Mouse (Mus musculus): Measurements from ENCODE around the gene Fads1. TPM values are rescaled to one million over a fixed set of nuclear protein-coding genes. Genes with fewer than 3 reads are reported as not detected.

Fads1 gene
- polyA plus RNA-seq, 1 experiment from 2014 or later = 171 TPM

DNA sequence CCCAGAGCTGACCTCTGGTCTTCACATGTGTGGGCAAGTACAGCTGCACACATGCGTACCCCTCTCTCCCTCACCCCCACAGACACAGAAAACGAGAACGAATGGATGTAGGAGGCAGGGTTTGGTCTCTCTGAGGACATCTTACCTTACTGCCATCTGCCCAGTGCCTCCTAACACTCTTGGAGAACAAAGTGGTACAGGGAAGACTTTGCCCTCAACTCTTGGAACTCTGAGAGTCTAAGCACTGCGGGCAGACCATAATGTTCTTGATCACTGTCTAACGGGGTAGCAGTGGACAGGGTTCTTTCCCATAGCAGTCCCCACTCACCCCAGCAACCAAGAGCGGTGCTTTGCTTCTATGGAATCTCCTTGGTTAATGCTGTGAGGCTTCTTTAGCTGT, 6.3 kb downstream of the Fads1 start:
- in situ Hi-C loops (cut with MboI; ENCODE audit: low pct_unique_long_range_greater_than_20kb) = no loop called here
- ChIA-PET POLR2A (interaction anchor here (1.0 kb wide), 1 partner anchor 49 kb away, joined by 3 read pairs; no protein-coding TSS in a partner anchor), CTCF (interaction anchor here (0.8 to 1.5 kb wide), 4 partner anchors 11 to 89 kb away, joined by 3 read pairs; no protein-coding TSS in a partner anchor)
- ATAC-seq = no peak
- TF ChIP-seq CTCF (IDR thresholded peaks at IDR 0.05) = no peak
- no peaks in the 10 kb centered on the region for H3K27me3 ChIP-seq
- no peak for DNase-seq (ENCODE audit: low read depth, low spot score)

DNA sequence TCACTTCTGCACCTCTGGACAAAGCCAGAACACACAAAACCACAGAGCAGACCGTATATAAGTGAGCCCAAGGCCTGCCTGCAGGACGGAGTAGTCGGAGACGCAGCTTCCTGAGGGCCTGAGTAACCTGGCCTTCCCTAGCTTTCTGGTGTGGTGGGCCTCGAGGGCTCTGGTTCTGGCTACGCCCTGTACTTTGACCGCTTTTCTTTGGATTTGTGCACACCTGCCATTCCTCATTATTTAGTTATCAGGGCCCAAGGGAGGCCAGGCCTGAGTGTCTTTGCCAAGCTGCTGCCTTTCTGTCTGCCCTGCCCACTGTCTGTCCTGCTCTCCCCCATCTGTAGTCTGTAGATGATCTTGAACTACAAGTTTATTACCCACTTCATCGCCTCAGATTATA, 7.3 kb downstream of the Fads1 start:
- CTCF ChIA-PET = interaction anchor here (0.8 to 1.6 kb wide), 6 partner anchors 9 to 109 kb away, joined by 3 to 4 read pairs (median 3); no protein-coding TSS in a partner anchor
- DNase-seq (ENCODE audit: low read depth, low spot score) = no peak
- in situ Hi-C loops (cut with MboI; ENCODE audit: low pct_unique_long_range_greater_than_20kb) = no loop called here
- ATAC-seq = no peak
- POLR2A ChIA-PET = no interaction called here
- H3K27me3 ChIP-seq = no peaks in the 10 kb centered on the region
- no peak for TF ChIP-seq CTCF (IDR thresholded peaks at IDR 0.05)

DNA sequence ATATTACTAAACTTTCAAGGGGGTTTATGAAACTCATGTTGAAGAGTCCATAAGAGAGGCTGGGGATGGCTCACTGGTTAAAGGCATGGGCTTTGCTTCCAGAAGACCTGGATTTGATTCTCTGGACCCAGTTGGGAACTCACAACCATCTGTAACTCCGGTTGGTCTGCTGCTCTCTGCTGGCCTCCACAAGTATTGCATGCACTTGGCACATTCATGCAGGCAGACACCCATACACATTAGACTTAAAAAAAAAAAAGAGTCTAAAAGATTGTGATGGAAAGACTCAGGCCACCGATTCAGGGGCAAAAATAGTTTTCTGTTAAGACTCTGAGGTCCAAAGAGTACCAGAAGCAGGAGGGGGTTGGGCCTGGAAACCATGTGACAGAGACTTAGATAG, 8.1 kb downstream of the Fads1 start:
- ChIA-PET CTCF (interaction anchor here (0.6 to 3.2 kb wide), 5 partner anchors 8 to 110 kb away, joined by 3 to 15 read pairs (median 4); partner anchors contain the start of gene Fads1), POLR2A (no interaction called here)
- no peak for DNase-seq (ENCODE audit: low read depth, low spot score)
- ATAC-seq = no peak
- in situ Hi-C loops (cut with MboI; ENCODE audit: low pct_unique_long_range_greater_than_20kb) = no loop called here
- no peaks in the 10 kb centered on the region for H3K27me3 ChIP-seq
- peak; percentile 91 for TF ChIP-seq CTCF (IDR thresholded peaks at IDR 0.05)

DNA sequence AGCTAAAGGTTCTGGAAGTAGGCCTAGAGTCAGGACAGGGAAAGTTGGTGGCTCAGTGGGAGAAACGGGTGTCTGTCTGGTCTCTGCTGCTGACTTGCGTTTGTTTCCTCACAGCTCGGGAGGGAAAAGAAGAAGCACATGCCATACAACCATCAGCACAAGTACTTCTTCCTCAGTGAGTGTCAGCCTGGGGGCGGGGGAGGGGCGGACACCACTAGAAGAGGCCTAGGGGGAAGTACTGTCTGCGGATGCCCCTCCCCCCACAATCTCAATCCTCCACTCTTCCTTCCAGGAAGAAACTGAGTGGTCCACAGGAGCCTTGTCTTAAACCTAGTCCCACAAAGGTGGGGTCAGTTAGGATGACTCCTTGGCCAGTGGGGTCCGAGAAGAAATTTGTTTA, 8.6 kb downstream of the Fads1 start:
- H3K27me3 ChIP-seq = no peaks in the 10 kb centered on the region
- in situ Hi-C loops (cut with MboI; ENCODE audit: low pct_unique_long_range_greater_than_20kb) = no loop called here
- CTCF ChIA-PET = interaction anchor here (1.3 to 3.2 kb wide), 3 partner anchors 9 to 87 kb away, joined by 3 to 15 read pairs (median 4); partner anchors contain the start of gene Fads1
- DNase-seq (ENCODE audit: low read depth, low spot score) = no peak
- POLR2A ChIA-PET = no interaction called here
- TF ChIP-seq CTCF (IDR thresholded peaks at IDR 0.05) = no peak
- no peak for ATAC-seq

DNA sequence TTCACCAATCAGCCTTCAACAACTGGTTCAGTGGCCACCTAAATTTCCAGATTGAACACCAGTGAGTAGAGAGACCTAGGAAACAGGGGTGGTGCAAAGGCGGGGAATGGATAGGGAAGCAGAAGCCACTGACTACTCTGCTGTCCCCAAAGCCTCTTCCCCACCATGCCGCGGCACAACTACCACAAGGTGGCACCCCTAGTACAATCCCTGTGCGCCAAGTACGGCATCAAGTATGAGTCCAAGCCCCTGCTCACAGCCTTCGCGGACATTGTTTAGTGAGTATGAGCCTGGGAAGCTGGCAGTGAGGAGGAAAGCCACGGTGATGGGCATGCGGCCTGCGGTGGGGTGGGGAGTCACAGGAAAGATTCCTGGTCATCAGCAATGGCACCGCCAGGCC, 11.6 kb downstream of the Fads1 start:
- ATAC-seq = no peak
- no peak for TF ChIP-seq CTCF (IDR thresholded peaks at IDR 0.05)
- no peak for DNase-seq (ENCODE audit: low read depth, low spot score)
- ChIA-PET CTCF (interaction anchor here (0.9 to 6.4 kb wide), 5 partner anchors 11 to 194 kb away, joined by 3 to 46 read pairs (median 4); partner anchors contain the start of genes Best1, Fads1 and Rab3il1), POLR2A (interaction anchor here (0.6 to 1.4 kb wide), 3 partner anchors 50 to 151 kb away, joined by 3 to 4 read pairs (median 3); no protein-coding TSS in a partner anchor)
- H3K27me3 ChIP-seq = no peaks in the 10 kb centered on the region
- in situ Hi-C loops (cut with MboI; ENCODE audit: low pct_unique_long_range_greater_than_20kb) = no loop called here

DNA sequence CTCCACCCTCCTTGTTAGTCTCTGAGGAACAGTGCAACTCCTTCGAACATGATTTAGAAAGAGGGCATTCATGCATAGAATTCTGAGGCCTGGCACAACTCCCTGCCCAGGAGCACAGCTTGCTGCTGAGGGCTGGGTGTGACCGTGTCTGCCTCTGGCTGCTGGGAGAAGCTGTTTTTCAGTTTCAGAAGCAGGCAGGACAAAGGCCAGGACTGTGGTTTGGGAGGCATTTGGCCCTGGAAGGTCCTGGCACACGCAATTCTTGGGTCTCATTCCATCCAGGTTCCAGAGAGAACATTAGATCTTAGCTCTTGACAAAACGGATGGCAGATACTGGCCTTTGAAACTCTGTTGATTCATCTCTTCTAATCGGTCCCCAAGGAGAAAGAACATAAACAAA, 12.6 kb downstream of the Fads1 start:
- ChIA-PET CTCF (interaction anchor here (0.9 to 6.4 kb wide), 6 partner anchors 11 to 195 kb away, joined by 3 to 46 read pairs (median 4); partner anchors contain the start of genes Best1, Fads1 and Rab3il1), POLR2A (interaction anchor here (0.6 to 1.4 kb wide), 5 partner anchors 12 to 152 kb away, joined by 3 to 4 read pairs (median 3); no protein-coding TSS in a partner anchor)
- DNase-seq (ENCODE audit: low read depth, low spot score) (peak; percentile 64), ATAC-seq (peak; percentile 81)
- no peaks in the 10 kb centered on the region for H3K27me3 ChIP-seq
- TF ChIP-seq CTCF (IDR thresholded peaks at IDR 0.05) = no peak
- in situ Hi-C loops (cut with MboI; ENCODE audit: low pct_unique_long_range_greater_than_20kb) = no loop called here

DNA sequence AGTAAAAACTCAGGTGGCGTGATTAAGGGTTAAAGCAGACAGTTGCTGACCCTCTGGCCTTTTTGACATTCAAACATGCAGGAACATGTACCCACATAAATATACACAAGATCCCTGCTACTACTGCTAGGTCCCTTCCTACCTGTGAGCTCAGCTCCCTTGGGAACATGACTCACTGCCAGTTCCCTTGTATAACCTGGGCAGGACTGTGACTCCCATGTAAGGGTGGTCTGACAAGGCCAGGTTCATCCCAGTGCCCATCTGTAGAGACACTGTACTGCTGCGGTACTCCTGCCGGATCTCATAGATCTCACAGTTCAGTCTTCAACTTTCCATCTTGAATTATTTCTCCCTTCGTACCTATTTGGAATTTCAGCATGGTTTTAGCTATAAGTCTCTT, 14.4 kb downstream of the Fads1 start:
- in situ Hi-C loops (cut with MboI; ENCODE audit: low pct_unique_long_range_greater_than_20kb) = no loop called here
- DNase-seq (ENCODE audit: low read depth, low spot score) = no peak
- ChIA-PET POLR2A (interaction anchor here (1.2 to 1.5 kb wide), 2 partner anchors 138 to 162 kb away, joined by 3 to 4 read pairs; no protein-coding TSS in a partner anchor), CTCF (interaction anchor here (1.3 to 6.4 kb wide), 6 partner anchors 13 to 197 kb away, joined by 3 to 46 read pairs (median 18); partner anchors contain the start of genes Best1, Fads1 and Rab3il1)
- no peaks in the 10 kb centered on the region for H3K27me3 ChIP-seq
- no peak for ATAC-seq
- no peak for TF ChIP-seq CTCF (IDR thresholded peaks at IDR 0.05)

DNA sequence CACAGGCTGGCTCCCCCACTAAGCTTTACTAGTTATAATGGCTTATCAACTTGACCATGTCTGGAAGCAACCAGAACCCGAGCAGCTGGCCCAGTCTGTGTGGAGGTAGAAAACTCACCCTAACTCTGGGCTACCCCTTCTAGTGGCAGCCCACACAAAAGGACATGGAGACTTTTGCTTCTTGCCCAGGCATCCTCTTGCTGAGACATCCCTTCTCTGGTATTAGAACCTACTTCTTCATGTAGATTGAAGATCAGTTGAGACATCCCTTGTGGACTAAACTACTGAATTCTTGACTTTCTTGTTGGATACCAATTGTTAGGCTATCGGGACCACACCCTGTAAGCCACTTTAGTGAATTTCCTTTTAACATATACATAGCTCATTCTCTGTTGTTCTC, 15.6 kb downstream of the Fads1 start:
- ChIA-PET POLR2A (no interaction called here), CTCF (interaction anchor here (0.6 to 6.4 kb wide), 19 partner anchors 9 to 277 kb away, joined by 3 to 46 read pairs (median 5); partner anchors contain the start of genes Best1, Fads1 and Rab3il1)
- ATAC-seq (no peak), DNase-seq (ENCODE audit: low read depth, low spot score) (no peak)
- no peaks in the 10 kb centered on the region for H3K27me3 ChIP-seq
- in situ Hi-C loops (cut with MboI; ENCODE audit: low pct_unique_long_range_greater_than_20kb) = no loop called here
- no peak for TF ChIP-seq CTCF (IDR thresholded peaks at IDR 0.05)

DNA sequence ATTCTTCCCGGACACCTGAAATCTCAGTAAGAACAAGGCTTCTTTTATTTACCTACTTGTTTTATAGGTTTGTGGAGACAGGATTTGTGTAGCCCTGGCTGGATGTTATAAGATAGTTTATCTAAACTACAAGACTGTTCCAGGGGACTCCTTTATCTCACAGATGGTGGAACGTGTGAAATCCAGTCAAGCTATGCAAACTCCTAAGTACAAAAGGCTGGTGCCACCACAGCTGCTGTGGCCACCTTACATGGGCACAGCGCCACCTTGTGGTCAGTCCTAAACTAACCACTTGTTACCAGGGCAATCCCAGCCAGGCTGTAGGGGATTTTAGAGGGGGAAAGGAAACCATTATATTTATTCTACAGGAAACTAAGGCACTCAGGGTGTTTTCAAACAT, 16.0 kb downstream of the Fads1 start:
- DNase-seq (ENCODE audit: low read depth, low spot score) (no peak), ATAC-seq (no peak)
- ChIA-PET CTCF (interaction anchor here (0.6 to 6.4 kb wide), 19 partner anchors 9 to 278 kb away, joined by 3 to 46 read pairs (median 5); partner anchors contain the start of genes Best1, Fads1 and Rab3il1), POLR2A (interaction anchor here (1.4 kb wide), 1 partner anchor 135 kb away, joined by 4 read pairs; no protein-coding TSS in a partner anchor)
- in situ Hi-C loops (cut with MboI; ENCODE audit: low pct_unique_long_range_greater_than_20kb) = no loop called here
- H3K27me3 ChIP-seq = no peaks in the 10 kb centered on the region
- peak; percentile 97 for TF ChIP-seq CTCF (IDR thresholded peaks at IDR 0.05)

DNA sequence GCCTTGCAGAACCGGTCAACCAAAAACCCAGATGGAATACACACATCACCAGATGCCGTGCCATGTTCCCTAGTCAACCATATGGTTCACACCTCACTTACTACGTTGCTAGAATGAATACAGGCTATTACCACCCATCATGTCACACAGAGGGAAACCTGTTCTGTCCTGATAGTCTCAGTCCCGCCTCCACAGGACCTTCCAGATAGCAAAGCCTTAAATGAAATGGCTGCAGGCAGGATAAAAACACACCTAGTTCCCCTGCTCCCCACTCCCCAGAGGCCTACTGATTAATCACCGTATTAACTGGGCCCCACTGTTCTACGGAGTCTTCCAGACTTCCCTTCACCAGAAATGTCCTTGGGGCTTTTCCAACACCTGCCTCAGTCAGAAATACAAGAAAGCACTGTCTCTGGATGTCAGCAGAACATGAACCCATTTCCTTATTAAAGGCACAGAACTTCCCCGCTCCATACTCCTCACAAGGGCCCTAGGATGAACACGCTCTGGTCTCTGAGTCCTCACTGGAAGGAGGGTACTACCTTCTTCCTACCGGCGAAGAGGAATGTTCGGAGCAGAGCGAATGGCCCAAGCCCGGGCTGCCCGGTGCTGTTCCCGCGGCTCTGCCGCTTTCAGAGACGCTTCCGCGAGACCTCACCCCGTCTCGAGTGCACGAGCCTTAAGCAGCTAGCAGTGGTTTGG, 20.6 kb downstream of the Fads1 start:
- no peaks in the 10 kb centered on the region for H3K27me3 ChIP-seq
- ChIA-PET CTCF (no interaction called here), POLR2A (interaction anchor here (0.6 to 0.9 kb wide), 2 partner anchors 160 to 1331 kb away, joined by 3 to 4 read pairs; no protein-coding TSS in a partner anchor)
- no peak for TF ChIP-seq CTCF (IDR thresholded peaks at IDR 0.05)
- DNase-seq (ENCODE audit: low read depth, low spot score) (no peak), ATAC-seq (no peak)
- in situ Hi-C loops (cut with MboI; ENCODE audit: low pct_unique_long_range_greater_than_20kb) = loop anchor here (5.0 kb wide), 2 partner anchors 201 to 286 kb away; partner anchors contain the start of genes Best1 and Rab3il1

All from Patski (cell line).